Mouse (Mus musculus) hindbrain, postnatal 0 days (tissue): ENCODE data around the gene Ddn. TPM values are rescaled to one million over a fixed set of nuclear protein-coding genes. Genes with fewer than 3 reads are reported as not detected.

Experiments
- ATAC-seq: fragments of 200-750 bp; cut with Nextera tagmentation; 2 replicates; pipeline ENCODE4 v1.8.0; 2017; ENCODE audit warnings: mild to moderate bottlenecking, moderate TSS enrichment, moderate library complexity
- DNase-seq: peaks from one replicate; pipeline ENCODE4 v3.0.0-alpha.2; 2015; ENCODE audit warnings: low spot score
- H3K27ac ChIP-seq: fragments of 300-500 bp; sonication (generic); 2 replicates; pipeline ENCODE4 v1.5.1; 2014; ENCODE audit warnings: mild to moderate bottlenecking
- H3K27me3 ChIP-seq: fragments of 300-500 bp; sonication (generic); 2 replicates; pipeline ENCODE4 v1.6.1; 2014; ENCODE audit warnings: low read length, mixed read lengths; ENCODE audit not compliant: insufficient read depth
- H3K36me3 ChIP-seq: fragments of 300-500 bp; sonication (generic); 2 replicates; pipeline ENCODE4 v1.6.1; 2014; ENCODE audit warnings: low read length, mixed read lengths; ENCODE audit not compliant: insufficient read depth
- H3K4me1 ChIP-seq: fragments of 300-500 bp; sonication (generic); 2 replicates; pipeline ENCODE4 v1.6.1; 2014; ENCODE audit warnings: antibody characterized with exemption, low read length, mixed read lengths; ENCODE audit not compliant: insufficient read depth
- H3K4me2 ChIP-seq: fragments of 300-500 bp; sonication (generic); 2 replicates; pipeline ENCODE4 v1.6.1; 2014; ENCODE audit warnings: low read depth, mild to moderate bottlenecking, low read length, moderate library complexity, mixed read lengths
- H3K4me3 ChIP-seq: fragments of 300-500 bp; sonication (generic); 2 replicates; pipeline ENCODE4 v1.5.1; 2014; ENCODE audit warnings: low read length
- H3K9ac ChIP-seq: fragments of 300-500 bp; sonication (generic); replicated peaks from 2 replicates; pipeline ENCODE4 v1.6.1; 2014; ENCODE audit warnings: mild to moderate bottlenecking, low read length, moderate library complexity, mixed read lengths
- H3K9me3 ChIP-seq: fragments of 300-500 bp; sonication (generic); 2 replicates; pipeline ENCODE4 v1.6.1; 2016; ENCODE audit warnings: low read length, mixed read lengths
- CTCF ChIP-seq: IDR thresholded peaks from 2 replicates; pipeline ENCODE4 v1.5.1; 2016; ENCODE audit warnings: antibody characterized with exemption, control low read depth, low read depth
- WGBS: fragments of 180-500 bp; shearing (Covaris S2); extraction: QIAGEN DNeasy Blood & Tissue Kit; methylation state at CpG from one replicate; pipeline ENCODE4 v1.1.7; 2014; 5-methylcytosine and 5-hydroxymethylcytosine counted together
- polyA plus RNA-seq: library from polyadenylated mRNA; unstranded; fragments of >200 nt; fragmentation: Nextera tagmentation; extraction: Ambion mirVana; gene quantifications from 2 replicates; pipeline ENCODE4 v1.2.1, GENCODE M21; 2015
- total RNA-seq: library from RNA; depleted of rRNA; stranded (reverse); fragments of >200 nt; gene quantifications from 2 replicates; pipeline ENCODE4 v1.2.3, GENCODE M21; 2014; rRNA removed

The Ddn gene
- 2.7 and 6.5 TPM in 2 replicates for total RNA-seq
- polyA plus RNA-seq = 0.45 and 0.64 TPM in 2 replicates

DNA sequence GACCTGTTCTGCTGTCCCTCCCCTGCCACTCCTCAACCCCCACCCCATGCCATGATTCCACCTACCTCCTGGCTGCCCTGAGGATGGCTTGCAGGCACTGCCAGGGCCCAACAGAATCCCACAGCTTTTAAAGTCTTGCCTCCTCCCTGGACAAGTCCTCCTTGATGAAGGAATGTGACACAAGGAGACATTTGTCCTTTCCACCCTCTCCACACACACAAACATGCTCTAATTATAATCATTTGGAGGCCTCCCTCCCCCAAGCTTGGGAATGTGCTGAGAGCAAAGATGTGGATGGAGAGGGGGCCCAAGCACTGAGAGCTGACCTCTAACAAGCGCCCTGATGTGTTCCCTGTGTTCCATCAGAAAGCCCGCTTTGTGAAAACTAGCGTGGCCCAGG is at the start of gene Ddn:
Ddn (minus strand) TSS at position 101 of the 400 bp plus-strand sequence.
- DNase-seq (no peak), ATAC-seq (no peak)
- peak within 1 kb of the TSS; percentile 70 for H3K4me2 ChIP-seq
- H3K4me3 ChIP-seq = peak within 1 kb of the TSS; percentile 50
- H3K27ac ChIP-seq = no peak within 1 kb of the TSS
- peak within 1 kb of the TSS; percentile 34; the same call in 1 of the 2 replicates for H3K9ac ChIP-seq
- H3K36me3 ChIP-seq = 0 out of 2 replicates have a peak, but pooled peaks cover 6% of the 10 kb centered on the region
- no peak for TF ChIP-seq CTCF
- H3K4me1 ChIP-seq = peaks cover 25% of the 10 kb centered on the region; the same call in 1 of the 2 replicates
- H3K27me3 ChIP-seq = peaks cover 39% of the 10 kb centered on the region
- 40% methylated on average over 3 of the region's 3 CpGs for WGBS
- H3K9me3 ChIP-seq = no peaks in the 10 kb centered on the region

DNA sequence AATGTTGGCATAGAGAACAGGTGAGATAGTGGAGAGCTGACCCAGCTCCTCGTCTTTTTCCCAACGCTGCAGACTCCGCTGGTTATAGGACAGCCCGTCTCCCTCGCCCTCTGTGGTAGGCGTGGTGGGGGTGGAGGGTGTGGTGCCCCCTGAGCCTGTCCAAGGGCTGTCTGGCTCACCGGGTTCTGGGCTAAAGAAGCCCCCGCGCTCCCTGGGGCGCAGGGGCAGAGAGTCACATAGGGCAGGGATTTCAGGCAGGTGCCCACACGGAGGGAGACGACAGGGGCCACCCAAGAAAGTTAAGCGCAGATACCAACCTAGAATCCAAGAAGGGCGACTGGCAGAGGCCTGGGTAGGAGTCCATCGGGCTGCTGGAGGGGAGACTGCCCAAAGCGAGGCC is 44.9 kb upstream of the Ddn start:
- H3K9ac ChIP-seq = no peak overlapping the region
- TF ChIP-seq CTCF = no peak

DNA sequence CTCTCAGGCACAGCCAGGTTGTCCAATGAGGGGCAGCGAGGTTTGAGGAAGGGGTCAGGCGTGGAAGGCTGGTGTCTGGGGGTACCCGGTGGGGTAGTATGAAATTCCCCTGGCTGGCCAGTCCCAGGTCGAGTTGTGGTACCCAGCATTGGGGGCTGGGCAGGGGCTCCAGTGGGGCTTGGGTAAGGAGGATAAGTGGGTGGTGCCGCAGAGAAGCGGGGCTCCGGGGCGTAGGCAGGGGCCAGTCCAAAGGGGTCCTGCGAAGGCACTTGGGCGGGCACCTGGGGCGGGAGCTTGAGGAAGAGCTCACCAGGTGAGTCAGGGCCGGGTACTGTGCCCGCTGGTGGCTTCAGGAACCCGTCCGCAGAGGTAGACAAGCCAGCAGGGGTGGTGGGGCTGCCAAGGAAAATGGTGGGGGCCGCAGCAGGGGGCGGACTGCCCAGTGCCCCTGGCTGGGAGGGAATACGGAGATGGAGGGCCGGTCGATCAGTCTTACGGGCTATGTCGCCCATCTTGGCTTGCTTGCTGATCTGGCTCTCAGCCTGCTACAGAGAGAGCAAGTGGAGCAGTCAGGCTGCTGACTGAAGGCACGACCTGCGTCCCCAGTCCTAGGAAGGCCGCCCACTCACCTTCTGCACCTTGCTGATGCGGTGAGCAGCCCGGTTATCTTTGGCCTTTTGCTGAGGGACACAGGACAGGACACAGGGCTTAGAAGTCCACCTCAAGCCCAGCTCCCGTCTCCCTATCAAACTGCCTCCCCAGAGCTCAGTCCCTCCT is 44.1 kb upstream of the Ddn start:
- ATAC-seq = 0 out of 2 replicates have a peak, but pooled peaks have one; percentile 23
- H3K27me3 ChIP-seq = no peaks in the 10 kb centered on the region

More for the DNA sequence above, 44.9 kb upstream of the Ddn start:
- H3K27ac ChIP-seq = no peak overlapping the region
- ATAC-seq = no peak
- H3K4me3 ChIP-seq = no peak overlapping the region
- no peak for DNase-seq
- 92% methylated on average over 16 of the region's 16 CpGs for WGBS
- no peaks in the 10 kb centered on the region for H3K4me1 ChIP-seq
- H3K9me3 ChIP-seq = no peaks in the 10 kb centered on the region
- peaks cover 94% of the 10 kb centered on the region for H3K36me3 ChIP-seq
- no peak overlapping the region for H3K4me2 ChIP-seq
- H3K27me3 ChIP-seq = no peaks in the 10 kb centered on the region

DNA sequence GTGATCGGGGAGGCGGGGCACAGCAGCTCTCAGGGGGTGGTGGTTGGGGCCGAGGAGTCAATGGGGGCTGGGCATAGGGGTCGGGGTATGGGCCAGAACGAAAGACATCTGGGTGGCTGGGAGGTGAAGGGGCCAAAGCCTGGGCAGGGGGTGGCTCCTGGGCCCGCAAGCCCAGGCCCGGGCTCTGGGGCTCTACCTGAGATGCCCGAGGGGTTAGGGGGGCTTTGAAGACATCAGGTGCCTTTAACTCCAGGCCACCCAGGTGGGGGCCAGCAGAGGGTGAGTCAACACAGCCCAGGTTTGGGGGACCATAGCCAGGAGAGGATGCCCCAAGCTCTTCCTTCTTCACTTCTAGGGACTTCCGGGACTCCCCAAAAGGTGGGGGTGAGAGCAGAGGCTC is 43.4 kb upstream of the Ddn start:
- ATAC-seq (no peak), DNase-seq (no peak)
- Histone ChIP-seq H3K27ac (no peak overlapping the region), H3K4me3 (no peak overlapping the region), H3K27me3 (no peaks in the 10 kb centered on the region), H3K36me3 (peaks cover 93% of the 10 kb centered on the region), H3K4me2 (no peak overlapping the region), H3K9ac (no peak overlapping the region), H3K9me3 (no peaks in the 10 kb centered on the region), H3K4me1 (no peaks in the 10 kb centered on the region)
- WGBS = 94% methylated on average over 9 of the region's 9 CpGs
- TF ChIP-seq CTCF = no peak

More for the DNA sequence above, 44.1 kb upstream of the Ddn start:
- Histone ChIP-seq H3K27ac (no peak overlapping the region), H3K4me2 (no peak overlapping the region), H3K4me1 (no peaks in the 10 kb centered on the region), H3K4me3 (no peak overlapping the region), H3K9me3 (no peaks in the 10 kb centered on the region), H3K36me3 (peaks cover 98% of the 10 kb centered on the region), H3K9ac (no peak overlapping the region)
- 91% methylated on average over 28 of the region's 28 CpGs for WGBS
- TF ChIP-seq CTCF = no peak
- DNase-seq = no peak

DNA sequence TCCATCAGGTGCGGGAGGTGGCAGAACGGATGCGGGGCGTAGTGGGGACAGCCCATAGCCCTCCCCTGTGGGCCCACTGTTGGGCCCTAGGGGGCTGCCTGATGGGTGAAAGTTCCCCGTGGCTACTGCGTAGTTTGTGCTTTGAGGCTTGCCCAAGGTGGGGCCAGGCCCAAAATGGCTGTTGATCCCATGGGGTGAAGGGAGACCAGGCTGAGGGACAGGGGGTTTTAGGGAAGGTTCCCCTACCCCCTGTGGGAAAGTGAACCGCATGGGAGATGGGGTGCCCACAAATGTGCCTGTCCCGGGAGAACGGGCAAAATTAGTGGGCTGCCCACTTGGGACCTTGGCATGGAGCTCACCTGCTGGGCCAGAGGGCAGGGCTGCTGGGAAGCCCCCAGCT is 42.8 kb upstream of the Ddn start:
- no peak overlapping the region for H3K4me3 ChIP-seq
- H3K36me3 ChIP-seq = peaks cover 93% of the 10 kb centered on the region
- H3K27ac ChIP-seq = no peak overlapping the region
- H3K27me3 ChIP-seq = no peaks in the 10 kb centered on the region
- no peaks in the 10 kb centered on the region for H3K4me1 ChIP-seq
- no peak overlapping the region for H3K9ac ChIP-seq
- 96% methylated on average over 9 of the region's 9 CpGs for WGBS
- no peak overlapping the region for H3K4me2 ChIP-seq
- no peak for TF ChIP-seq CTCF
- no peaks in the 10 kb centered on the region for H3K9me3 ChIP-seq
- ATAC-seq (no peak), DNase-seq (no peak)

DNA sequence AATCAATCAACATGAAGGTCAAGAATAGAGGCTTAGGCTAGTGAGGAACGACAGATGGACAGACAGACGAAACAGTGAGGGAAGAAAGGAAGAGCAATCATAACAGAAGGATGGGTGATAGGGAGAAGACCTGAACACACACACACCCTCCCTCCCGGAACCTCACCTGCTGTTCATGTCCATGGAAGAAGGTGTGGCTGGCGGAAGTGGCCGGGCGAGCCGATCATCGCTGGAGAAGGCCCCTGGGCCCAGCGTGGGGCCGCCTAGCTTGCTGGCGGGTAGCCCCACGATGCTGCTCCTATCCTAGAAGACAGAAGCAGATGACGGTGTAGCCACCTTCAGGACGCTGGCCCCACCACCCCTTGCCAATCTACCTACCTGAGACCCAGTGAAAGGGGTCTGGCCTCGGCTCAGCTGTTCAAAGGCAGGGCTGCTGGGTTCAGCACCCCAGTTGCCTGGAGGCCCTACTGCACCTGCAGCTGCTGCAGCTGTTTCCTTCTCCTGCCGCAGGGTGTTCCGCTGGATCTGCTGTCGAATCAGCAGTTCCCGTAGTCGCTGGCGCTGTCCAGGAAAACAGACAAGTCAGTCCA is 42.0 kb upstream of the Ddn start:
- no peaks in the 10 kb centered on the region for H3K27me3 ChIP-seq
- WGBS = 89% methylated on average over 21 of the region's 21 CpGs
- H3K4me2 ChIP-seq = no peak overlapping the region
- peaks cover 93% of the 10 kb centered on the region for H3K36me3 ChIP-seq
- ATAC-seq (no peak), DNase-seq (no peak)
- H3K4me3 ChIP-seq = no peak overlapping the region
- no peaks in the 10 kb centered on the region for H3K9me3 ChIP-seq
- no peak overlapping the region for H3K9ac ChIP-seq
- H3K4me1 ChIP-seq = no peaks in the 10 kb centered on the region
- TF ChIP-seq CTCF = no peak
- H3K27ac ChIP-seq = no peak overlapping the region
